Mouse (Mus musculus): ENCODE data around the gene Cdrt4.

DNA sequence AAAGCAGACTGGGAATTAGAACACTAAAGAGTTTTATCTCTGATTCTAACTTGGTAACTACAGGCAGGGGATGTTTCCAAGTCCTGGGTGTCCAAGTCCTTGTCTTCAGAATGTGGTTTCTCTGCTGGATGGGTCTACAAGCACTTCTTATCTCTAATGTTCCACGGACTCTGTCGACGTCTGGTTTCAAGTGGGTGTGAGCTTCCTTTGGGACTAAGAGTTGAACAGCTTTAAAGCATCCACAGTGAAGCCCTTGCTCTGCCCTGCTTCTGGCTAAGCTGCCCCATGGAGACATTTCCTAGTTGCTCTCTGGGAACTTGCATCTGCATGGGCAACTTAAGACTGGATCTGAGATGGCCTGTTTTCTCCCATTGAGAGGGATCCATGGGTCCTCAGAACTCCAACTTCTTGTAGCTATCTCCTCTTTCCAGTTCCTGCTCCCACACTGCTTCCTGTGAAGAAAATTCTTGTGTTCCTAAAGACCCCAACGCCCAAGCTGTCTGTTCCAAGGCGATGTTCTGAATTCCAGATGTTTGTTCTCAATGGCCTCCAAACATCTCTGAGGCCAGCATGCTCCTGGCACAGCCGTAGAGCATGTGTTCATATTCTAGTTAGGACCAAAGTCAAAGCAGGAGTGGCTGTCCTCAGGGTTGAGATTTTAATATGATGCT is 26.8 kb upstream of the Cdrt4 start:
- no peak for TF ChIP-seq CHD2 (IDR thresholded peaks at IDR 0.05; ENCODE audit: low read length)
- TF ChIP-seq CTCF (IDR thresholded peaks at IDR 0.05 in 2 of 3, conservative IDR thresholded peaks at IDR 0.05 in 1 of 3; ENCODE audit: control insufficient read depth in 1 of 3, insufficient read depth in 1 of 3, low read depth in 2 of 3, low read length in 3 of 3, poor library complexity in 1 of 3, severe bottlenecking in 1 of 3): no peak
- no peak for TF ChIP-seq GABPA (IDR thresholded peaks at IDR 0.05; ENCODE audit: low read depth, low read length)
- no peak for TF ChIP-seq SIN3A (IDR thresholded peaks at IDR 0.05; ENCODE audit: low read length)
- TF ChIP-seq JUND (IDR thresholded peaks at IDR 0.05; ENCODE audit: low read depth, low read length): no peak
- no peak for TF ChIP-seq EP300 (IDR thresholded peaks at IDR 0.05; ENCODE audit: low read depth in 1 of 2, low read length in 2 of 2)
- no peak for TF ChIP-seq TBP (IDR thresholded peaks at IDR 0.05; ENCODE audit: low read depth, low read length)
- TF ChIP-seq MAX (IDR thresholded peaks at IDR 0.05; ENCODE audit: low read length): no peak
- no peak for TF ChIP-seq MEF2A (IDR thresholded peaks at IDR 0.05; ENCODE audit: extremely low read depth, insufficient replicate concordance, low read depth, low read length, poor library complexity, severe bottlenecking)
- TF ChIP-seq MAFK (IDR thresholded peaks at IDR 0.05; ENCODE audit: borderline replicate concordance, low read depth, low read length): no peak
- TF ChIP-seq USF1 (IDR thresholded peaks at IDR 0.05; ENCODE audit: low read depth, low read length): no peak
- no peak for TF ChIP-seq POLR2A (IDR thresholded peaks at IDR 0.05; ENCODE audit: control insufficient read depth in 1 of 2, insufficient read depth in 1 of 2, low read depth in 1 of 2, low read length in 2 of 2, poor library complexity in 1 of 2)
- no peak for TF ChIP-seq ELF1 (IDR thresholded peaks at IDR 0.05; ENCODE audit: low read depth, low read length)
- TF ChIP-seq HCFC1 (IDR thresholded peaks at IDR 0.05; ENCODE audit: low read depth, low read length): no peak
